Mouse (Mus musculus) embryo, embryonic 10 days (tissue): Measurements from ENCODE around the gene Runx2.

ENCODE experiments used
- DNase-seq: peaks from one replicate; pipeline ENCODE4 v3.0.0-alpha.2; 2015; ENCODE audit warnings: low spot score

Gene Runx2

DNA sequence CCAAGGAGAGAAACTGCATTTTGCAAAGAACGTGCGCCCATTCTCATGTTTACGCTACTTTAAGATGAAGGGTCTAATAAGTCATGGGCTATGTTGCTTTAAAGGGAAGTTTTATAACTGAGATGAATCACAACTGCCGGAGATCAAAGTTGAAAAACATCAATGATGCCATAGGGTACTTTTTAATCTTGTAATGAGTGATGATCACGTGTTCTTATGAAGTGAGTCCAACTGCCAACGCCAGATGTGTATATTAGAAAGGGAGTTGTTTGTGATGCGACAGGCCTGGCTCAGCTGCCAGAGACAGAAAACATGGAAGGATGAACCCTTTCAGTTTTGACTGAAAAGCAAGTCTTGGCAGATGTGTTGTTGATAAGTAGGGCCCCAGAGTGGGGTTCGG is 101.2 kb downstream of the Runx2 start:
- no peak for DNase-seq

GRCm38 (mm10) chr17:44709516-44710252 is 104.9 kb downstream of the Runx2 start:
- DNase-seq, result peak; percentile 19

DNA sequence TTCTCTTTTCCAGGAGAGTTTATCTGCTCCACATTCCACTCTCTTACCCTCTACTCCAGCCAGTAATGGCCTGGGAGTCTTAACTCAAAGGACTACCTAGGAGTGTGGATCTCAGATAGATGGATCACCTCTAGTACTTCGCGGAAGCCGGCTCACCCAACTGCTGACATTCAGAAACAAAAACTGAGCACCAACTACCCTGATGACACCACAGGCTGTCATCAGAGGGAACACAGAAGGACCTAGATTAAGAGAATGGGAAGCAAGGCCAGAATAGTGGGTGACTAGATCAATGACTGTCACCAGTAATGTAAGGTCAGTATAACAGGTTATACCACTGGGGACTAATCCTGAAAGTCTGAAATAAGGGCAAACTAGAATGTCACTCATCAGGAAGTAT is 106.6 kb downstream of the Runx2 start:
- no peak for DNase-seq

DNA sequence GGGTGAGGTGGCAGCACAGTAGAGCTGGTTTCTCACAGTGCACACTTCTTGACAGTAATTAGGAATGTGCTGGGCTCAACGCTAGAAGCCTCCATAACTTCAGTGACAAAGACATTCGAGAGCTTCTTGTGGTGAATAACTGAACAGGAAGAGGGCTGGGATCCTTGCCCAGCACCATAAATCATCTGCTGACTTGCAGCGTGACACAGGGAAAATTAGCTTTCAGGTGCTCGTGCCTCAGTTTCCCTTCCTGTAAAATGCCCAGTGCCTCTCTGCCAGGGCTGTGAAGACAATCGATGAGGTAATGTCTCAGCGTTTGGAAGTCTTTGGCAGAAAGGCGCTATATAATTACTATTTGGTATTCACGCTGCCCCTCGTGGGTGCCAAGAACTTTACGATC is 108.1 kb downstream of the Runx2 start:
- DNase-seq, result no peak

DNA sequence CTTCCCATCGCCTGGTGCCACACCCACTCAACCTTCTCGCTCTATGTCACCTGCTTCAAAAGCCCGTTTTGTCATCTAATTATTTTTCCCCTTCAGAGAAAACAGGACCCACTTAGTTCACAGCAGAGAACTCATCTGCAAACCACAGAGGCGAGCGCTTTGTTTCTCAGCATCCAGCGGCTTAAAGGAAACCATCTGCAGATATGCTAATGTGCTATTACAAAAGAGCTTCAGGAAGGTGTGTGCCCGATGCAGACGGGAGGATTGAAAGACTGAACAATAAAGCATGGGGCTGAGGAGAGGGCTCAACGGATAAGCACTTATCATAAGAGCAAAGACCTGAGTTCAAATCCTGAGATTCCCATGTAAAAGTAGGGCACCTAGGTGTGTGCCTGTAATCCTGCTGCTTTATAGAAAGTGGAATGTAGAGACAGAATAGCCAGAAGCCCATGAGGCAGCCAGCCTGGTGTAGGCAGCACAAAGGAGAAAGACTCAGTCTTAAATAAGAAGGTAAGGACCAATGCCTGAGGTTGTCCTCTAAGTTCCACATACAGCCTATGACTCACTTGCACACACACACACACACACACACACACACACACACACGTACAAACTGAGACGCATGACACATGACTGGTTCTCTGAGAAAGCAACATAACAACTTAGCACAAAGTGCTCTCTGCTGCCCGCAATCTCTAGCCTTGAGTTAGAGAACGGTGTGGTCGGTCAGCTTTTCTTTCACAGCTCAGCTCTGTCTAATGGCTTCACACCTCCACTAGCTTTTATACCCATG is 111.9 kb downstream of the Runx2 start:
- DNase-seq, result no peak

DNA sequence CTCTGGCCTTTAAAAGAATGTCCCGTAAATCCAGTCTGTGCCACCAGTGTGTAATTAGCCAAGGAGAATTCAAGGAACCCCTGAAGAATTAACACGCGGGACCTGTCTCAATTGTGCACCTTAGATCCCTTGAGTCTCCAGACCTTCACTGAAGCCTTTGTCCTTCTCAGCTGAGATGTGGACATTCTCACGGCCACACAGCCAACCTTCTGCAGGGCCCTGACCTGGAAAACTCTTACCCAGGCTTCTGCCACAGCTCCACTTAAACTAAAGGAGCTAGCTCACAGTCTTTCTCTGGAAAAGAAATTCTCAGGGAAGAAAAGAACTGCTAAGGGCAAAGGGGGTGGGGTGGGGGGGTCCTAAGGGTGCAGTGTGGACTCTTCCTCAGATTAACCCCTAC is 113.1 kb downstream of the Runx2 start:
- no peak for DNase-seq

- DNase-seq, result no peak
Measured at GRCm38 (mm10) chr17:44700326-44700725, 114.3 kb downstream of the Runx2 start.

DNA sequence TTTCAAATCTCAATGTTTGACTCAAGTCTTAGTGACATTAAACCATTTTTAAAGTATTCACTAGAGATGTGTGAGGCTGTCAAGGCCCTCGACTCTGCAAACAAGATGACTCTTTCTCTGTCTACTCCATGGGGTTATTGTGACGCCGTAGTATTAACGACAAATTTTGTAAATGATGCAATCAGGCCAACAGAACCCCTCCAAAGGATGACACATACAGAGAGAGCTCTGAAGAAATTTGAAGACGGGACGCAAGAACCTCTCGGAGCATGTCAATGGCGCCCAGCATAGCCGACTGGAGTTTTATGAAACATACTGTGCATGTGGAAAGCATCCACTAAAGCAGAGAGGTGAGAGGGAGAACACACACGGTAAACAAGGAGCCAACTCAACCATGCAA is 117.5 kb downstream of the Runx2 start:
- DNase-seq, result no peak

- DNase-seq, result no peak
Measured at GRCm38 (mm10) chr17:44693552-44693951, 121.0 kb downstream of the Runx2 start.

DNA sequence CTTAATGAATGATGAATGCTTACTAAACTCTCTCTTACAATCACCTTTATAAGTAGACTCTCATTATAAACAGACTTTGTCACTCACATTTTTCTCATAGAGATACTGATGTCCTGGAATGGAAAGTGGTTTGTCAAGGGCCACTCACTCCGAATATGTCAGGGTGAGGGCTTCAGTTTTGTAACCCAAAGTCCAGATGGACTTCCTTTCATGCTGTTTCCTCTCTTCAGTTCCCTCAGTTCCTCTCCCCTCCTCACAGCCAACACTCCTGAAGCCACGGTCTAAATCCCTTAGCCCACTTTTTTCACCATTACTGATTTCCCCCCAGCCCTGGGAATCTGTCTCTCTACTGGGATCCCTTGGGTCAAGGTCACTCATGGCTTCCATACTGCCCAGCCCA is 123.1 kb downstream of the Runx2 start:
- no peak for DNase-seq

DNA sequence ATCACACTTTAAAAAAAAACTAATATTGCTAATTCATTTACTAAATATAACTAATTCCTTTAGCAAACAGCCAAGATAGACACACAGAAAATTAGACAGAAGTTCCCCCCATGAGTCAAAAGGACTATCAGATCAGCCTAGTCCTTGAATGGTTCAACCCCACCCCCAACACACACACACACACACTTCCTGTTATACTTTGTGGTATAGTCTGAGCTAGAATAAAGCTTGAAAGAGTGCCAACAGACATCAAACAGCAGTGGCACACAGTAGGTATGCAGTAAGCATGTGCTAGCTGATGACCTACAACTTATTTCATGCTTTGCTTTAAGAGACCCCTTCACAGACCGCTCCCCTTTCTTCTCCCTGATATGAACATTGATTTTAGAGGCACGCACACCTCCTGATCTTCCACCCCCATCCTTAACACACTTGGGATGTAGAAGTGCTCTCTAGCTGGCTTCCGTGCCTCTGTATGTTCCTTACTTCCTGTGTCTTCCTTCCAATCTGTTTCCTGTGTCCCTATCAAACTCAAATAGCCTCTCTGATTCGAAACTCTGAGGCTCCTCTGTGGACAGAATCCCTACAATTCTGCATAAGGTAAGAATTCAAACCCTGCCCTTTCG is 124.1 kb downstream of the Runx2 start:
- DNase-seq, result no peak

DNA sequence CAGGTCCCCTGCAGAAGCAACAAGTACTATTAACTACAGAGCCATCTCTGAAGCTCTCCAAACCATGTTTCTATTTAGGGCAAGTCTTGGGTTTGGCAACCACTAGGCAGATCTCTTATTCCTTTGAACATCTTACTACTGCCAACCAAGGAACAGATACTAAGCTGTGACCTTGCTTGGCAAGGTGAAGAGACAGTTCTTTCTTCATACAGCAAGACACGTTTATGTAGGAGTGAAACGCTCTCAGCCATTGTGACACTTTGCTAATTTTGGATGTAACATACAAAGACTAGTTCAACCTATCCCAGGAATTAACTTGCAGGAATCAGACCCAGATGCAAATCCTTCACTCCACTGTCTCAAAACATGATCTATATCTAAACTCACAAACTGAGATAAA is 126.3 kb downstream of the Runx2 start:
- DNase-seq, result no peak

DNA sequence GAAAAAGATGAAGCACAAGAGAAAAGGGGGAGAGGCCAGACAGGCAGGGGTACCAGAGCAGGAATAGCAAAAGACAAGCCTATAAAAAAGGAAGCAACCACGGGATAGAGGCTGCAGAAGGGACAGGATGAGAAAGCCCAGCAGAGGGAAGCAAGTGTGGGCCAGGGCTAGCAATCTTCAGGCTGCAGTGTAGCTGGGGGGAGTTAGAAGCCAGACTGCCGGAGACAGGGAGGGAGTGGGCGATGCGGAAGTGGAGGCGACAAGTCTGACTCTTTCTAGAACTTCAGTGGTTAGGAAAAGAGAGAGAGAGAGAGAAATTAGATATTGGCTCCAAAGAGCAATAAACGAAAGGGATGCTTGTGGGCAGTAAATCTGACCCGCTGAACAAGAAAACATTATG is 129.1 kb downstream of the Runx2 start:
- DNase-seq, result peak; percentile 18

DNA sequence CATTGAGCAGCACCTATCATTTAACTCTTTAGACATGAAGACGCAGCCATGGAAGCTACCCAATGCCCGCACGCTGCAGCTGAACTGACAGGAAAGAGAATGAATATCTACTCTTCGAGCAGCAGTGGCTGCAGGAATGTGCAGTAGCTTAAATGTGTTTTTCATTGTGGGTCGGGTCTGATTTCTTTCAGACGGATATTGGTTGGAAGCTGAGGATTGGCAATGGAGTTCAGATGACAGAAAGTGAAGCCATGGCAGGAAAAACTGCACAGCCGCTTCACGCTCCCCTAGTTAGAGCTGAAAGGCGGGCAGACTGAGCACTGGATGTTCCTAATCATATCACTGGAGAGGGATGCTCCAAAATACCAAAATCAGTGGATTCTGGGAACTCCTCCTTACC is 131.6 kb downstream of the Runx2 start:
- DNase-seq, result no peak

DNA sequence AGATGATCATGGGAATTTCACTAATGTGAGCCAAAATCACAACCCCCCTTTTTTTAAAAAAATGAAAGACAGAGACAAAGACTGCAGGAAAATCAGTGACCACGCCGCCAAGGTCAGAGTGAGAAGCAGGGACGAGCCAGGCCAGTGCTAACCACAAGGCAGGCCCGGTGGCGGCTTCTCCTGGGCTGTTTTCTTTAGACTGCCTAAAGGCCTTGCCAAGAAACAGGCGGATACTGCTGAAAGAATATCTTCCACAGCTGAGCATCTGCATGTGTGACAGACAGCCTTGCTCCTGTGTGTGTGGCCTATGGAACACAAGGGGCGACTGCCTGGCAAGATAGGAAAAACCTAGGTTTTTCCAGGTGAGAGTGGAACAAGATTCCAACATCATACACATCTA is 136.8 kb downstream of the Runx2 start:
- no peak for DNase-seq

DNA sequence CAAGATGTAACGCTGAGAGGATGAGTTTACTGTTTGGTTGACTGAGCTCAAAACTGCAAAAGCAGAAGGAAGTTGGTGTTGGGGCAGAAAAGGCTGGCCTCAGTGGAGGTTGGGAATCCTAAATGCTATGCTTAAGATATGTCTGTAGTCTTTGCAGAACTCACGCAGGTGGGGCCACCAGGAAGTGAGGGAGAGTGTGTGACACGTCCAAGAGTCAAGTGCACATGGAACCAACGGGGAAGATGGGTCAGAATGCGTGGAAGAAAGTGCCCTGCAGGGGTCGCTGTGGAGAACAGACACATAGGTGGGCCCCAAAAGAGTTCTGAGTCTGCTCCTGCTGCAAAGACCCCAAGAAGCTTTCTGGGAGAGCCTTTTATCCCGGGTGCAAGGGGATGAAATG is 141.8 kb downstream of the Runx2 start:
- DNase-seq, result no peak

- DNase-seq, result no peak
Measured at GRCm38 (mm10) chr17:44671946-44672692, 142.5 kb downstream of the Runx2 start.

- DNase-seq, result no peak
Measured at GRCm38 (mm10) chr17:44669985-44670384, 144.6 kb downstream of the Runx2 start.

DNA sequence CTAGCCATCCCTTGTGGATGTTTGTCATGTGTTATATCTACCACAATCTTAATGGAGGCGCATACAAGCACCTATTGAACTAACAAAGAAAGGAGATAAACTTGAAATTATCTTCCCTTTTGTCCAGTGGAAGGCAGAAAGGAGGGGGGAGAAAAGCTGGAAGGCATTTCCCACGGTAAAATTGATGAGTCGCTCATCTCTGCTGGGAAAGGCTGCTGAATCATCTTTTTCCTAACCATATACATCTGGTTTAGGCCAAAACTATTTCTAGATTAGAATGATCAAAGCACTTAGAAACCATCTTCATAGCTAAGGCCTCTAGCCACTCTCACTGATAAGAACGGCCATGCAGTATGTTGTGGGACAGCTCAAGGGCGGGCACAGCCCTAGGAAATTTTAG is 147.3 kb downstream of the Runx2 start:
- DNase-seq, result no peak

DNA sequence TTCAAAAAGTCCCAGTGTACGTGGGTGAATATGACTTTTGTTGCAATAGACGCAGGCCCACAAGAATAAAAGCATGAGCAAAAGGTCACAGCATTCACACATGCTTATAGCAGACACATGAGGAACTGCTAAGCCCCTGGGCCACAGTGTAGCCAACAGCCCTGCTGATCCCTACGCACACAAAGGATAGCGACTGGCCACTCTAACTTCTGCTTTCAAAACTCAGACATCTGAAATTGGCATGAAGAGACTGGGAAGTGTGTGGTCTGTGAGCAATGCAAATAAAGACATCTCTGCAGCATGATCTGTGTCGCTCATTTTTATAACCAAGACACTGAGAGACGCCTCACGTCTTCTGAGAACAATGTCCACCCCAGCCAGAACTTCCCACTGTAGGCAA is 150.7 kb downstream of the Runx2 start:
- no peak for DNase-seq

DNA sequence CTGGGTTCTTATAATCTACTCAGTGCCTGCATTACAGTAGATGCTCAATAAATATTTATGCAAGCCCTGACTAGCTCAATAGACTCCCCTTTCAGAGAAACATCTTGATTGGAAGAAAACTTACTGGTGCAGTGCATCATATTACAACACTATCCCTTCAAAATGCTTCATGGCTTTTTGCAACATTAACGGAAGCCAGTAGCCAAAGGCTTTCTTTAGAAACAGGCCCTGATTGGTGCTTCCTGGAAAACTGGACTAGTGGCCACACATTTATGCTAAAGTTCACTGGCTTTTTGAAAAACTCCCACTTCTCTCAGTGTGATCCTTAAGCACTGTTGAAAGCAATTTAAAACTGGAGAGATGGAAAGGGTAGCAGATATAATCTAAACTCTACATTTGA is 151.4 kb downstream of the Runx2 start:
- no peak for DNase-seq

- DNase-seq, result no peak
Measured at GRCm38 (mm10) chr17:44662080-44662706, 152.4 kb downstream of the Runx2 start.
